Mouse (Mus musculus) ES-E14 (cell line): ENCODE data around the gene 4930539E08Rik. TPM values are rescaled to one million over a fixed set of nuclear protein-coding genes. Genes with fewer than 3 reads are reported as not detected.

ENCODE experiments used
- DNase-seq: peaks from one replicate; pipeline ENCODE4 v3.0.0-alpha.2; 2013; ENCODE audit warnings: low read depth, low spot score
- H3K27ac ChIP-seq: 2 replicates; pipeline ENCODE4 v1.5.1; 2012; ENCODE audit warnings: low read depth, mild to moderate bottlenecking, low read length, moderate library complexity, mixed read lengths; ENCODE audit not compliant: poor library complexity, insufficient read depth, severe bottlenecking
- H3K36me3 ChIP-seq: 2 replicates; pipeline ENCODE4 v1.6.1; 2012; ENCODE audit warnings: mild to moderate bottlenecking, low read length, moderate library complexity, mixed read lengths; ENCODE audit not compliant: control insufficient read depth, poor library complexity, insufficient read depth, severe bottlenecking
- H3K4me1 ChIP-seq, 2 experiments: fragments of 150-350 bp in 1 of 2; sonication (generic) in 1 of 2; 2 replicates each; pipeline ENCODE4 v1.6.1; 2012; ENCODE audit warnings: low read length in 2 of 2, mild to moderate bottlenecking in 1 of 2, mixed read lengths in 1 of 2; ENCODE audit not compliant: control insufficient read depth in 2 of 2, insufficient read depth in 2 of 2, poor library complexity in 1 of 2
- H3K4me3 ChIP-seq, 2 experiments: fragments of 150-350 bp in 1 of 2; sonication (generic) in 1 of 2; 2 replicates each; pipeline ENCODE4 v1.5.1; 2012; ENCODE audit warnings: low read length in 2 of 2, low read depth in 1 of 2, mild to moderate bottlenecking in 1 of 2, mixed read lengths in 1 of 2; ENCODE audit not compliant: insufficient read depth in 1 of 2, poor library complexity in 1 of 2, severe bottlenecking in 1 of 2
- H3K9ac ChIP-seq: 2 replicates; pipeline ENCODE4 v1.6.1; 2012; ENCODE audit warnings: low read depth, mild to moderate bottlenecking, low read length, mixed read lengths; ENCODE audit not compliant: poor library complexity, insufficient read depth, severe bottlenecking
- H3K9me3 ChIP-seq: fragments of 150-350 bp; sonication (generic); 2 replicates; pipeline ENCODE4 v1.6.1; 2012; ENCODE audit warnings: low read depth, mild to moderate bottlenecking, low read length; ENCODE audit not compliant: control insufficient read depth, insufficient read depth
- CHD2 ChIP-seq: IDR thresholded peaks from 2 replicates; pipeline ENCODE4 v1.6.1; 2014; ENCODE audit warnings: mild to moderate bottlenecking, low read depth, low read length, inconsistent platforms
- HCFC1 ChIP-seq: IDR thresholded peaks from 2 replicates; pipeline ENCODE4 v1.6.1; 2012; ENCODE audit warnings: low read length, inconsistent platforms, borderline replicate concordance; ENCODE audit not compliant: insufficient read depth
- MAFK ChIP-seq: IDR thresholded peaks from 2 replicates; pipeline ENCODE4 v1.6.1; 2014; ENCODE audit warnings: mild to moderate bottlenecking, low read depth, low read length, inconsistent platforms; ENCODE audit not compliant: insufficient read depth
- ZC3H11A ChIP-seq: IDR thresholded peaks from 2 replicates; pipeline ENCODE4 v1.6.1; 2012; ENCODE audit warnings: low read depth, mild to moderate bottlenecking, inconsistent platforms, low read length, borderline replicate concordance
- ZNF384 ChIP-seq: IDR thresholded peaks from 2 replicates; pipeline ENCODE4 v1.6.1; 2012; ENCODE audit warnings: low read depth, low read length, inconsistent platforms
- in situ Hi-C, 2 experiments: fragments of 600-800 bp; cut with MboI; formaldehyde crosslinking; loops; one replicate each; pipeline ENCODE4 v1.15.1; 2025; ENCODE audit warnings: low sequenced_read_pairs in 2 of 2, inconsistent platforms in 1 of 2; ENCODE audit not compliant: unreplicated experiment in 2 of 2
- total RNA-seq: library from RNA; depleted of rRNA; stranded (reverse); fragments of 300-350 nt; gene quantifications from 2 replicates; pipeline ENCODE4 v1.2.3, GENCODE M21; 2012

The 4930539E08Rik gene
- total RNA-seq, 1 experiment: 1.2 TPM

DNA sequence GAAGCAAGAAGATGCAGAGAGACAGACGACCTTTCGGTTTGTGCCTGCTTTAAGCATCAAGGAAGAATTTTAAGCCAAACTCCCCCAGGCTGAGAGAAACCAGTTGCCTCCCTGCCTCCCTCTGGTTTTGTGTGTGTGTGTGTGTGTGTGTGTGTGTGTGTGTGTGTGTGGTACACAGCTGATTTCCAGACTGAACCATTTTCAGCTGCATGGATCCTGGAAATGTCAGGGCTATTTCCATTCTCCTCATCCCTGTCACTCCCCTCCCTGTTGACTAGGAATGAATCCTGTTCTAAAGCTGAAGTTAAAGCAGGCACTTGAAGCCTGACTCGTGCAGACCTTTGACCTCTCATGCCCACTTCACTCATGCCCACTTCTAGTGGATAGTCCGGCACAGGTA, 40.9 kb downstream of the 4930539E08Rik start:
- H3K27ac ChIP-seq: no peak overlapping the region
- no peaks in the 10 kb centered on the region for H3K9me3 ChIP-seq
- no peak overlapping the region for H3K4me3 ChIP-seq
- no peak for DNase-seq
- no peak overlapping the region for H3K9ac ChIP-seq
- in situ Hi-C loops: no loop called here
- no peak for TF ChIP-seq ZC3H11A
- no peak for TF ChIP-seq ZNF384
- TF ChIP-seq CHD2: no peak
- no peak for TF ChIP-seq HCFC1
- TF ChIP-seq MAFK: no peak
- 0 out of 4 replicates have a peak, but pooled peaks cover 0 to 1% of the 10 kb centered on the region in 2 experiments for H3K4me1 ChIP-seq
- H3K36me3 ChIP-seq: no peaks in the 10 kb centered on the region

DNA sequence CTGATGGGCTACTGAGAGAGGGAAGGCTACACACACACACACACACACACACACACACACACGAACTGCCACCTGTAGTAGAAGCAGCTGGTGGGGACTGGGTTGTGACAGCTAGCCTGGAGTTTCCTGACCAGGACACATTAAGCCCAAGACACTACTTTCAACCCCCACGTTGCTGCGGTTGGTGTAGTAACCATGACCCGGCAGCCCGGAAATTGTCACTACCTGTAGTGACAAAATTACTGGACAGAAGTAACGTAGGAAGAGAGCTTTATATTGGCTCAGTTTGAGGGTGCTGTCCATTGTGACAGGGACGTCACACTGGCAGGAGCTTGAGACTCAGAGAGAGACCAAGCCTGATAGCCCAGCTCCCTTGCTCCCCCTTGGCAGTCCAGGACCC, 42.8 kb downstream of the 4930539E08Rik start:
- Histone ChIP-seq H3K9me3 (no peaks in the 10 kb centered on the region), H3K9ac (no peak overlapping the region), H3K27ac (no peak overlapping the region), H3K4me3 (no peak overlapping the region), H3K36me3 (no peaks in the 10 kb centered on the region), H3K4me1 (0 out of 4 replicates have a peak, but pooled peaks cover 0 to 1% of the 10 kb centered on the region in 2 experiments)
- TF ChIP-seq CHD2: no peak
- TF ChIP-seq ZC3H11A: no peak
- no peak for TF ChIP-seq HCFC1
- no peak for TF ChIP-seq MAFK
- no peak for TF ChIP-seq ZNF384
- in situ Hi-C loops: no loop called here
- DNase-seq: no peak

DNA sequence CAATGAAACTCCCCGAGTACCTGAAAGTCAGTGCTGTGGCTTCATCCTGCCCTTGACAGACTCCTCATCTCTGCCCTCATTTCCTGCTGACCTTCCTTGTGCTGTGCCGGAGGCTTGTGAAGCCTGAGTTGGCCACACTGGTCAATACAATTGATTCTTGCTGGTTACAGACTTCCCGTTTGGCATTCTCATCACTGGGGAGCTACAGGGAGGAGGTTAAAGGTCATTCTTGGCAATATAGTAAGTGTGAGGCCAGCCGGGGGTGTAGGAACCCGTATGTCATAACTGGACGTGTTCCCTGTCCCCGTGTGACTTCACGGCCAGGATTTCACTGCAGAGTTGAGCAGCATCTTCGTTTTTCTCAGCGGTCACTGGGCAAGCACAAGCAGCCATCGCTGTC, 43.3 kb downstream of the 4930539E08Rik start:
- no peak overlapping the region for H3K4me3 ChIP-seq
- 0 out of 4 replicates have a peak, but pooled peaks cover 0 to 1% of the 10 kb centered on the region in 2 experiments for H3K4me1 ChIP-seq
- no peak overlapping the region for H3K9ac ChIP-seq
- H3K27ac ChIP-seq: no peak overlapping the region
- H3K9me3 ChIP-seq: no peaks in the 10 kb centered on the region
- in situ Hi-C loops: no loop called here
- no peak for DNase-seq
- no peak for TF ChIP-seq MAFK
- no peak for TF ChIP-seq ZC3H11A
- TF ChIP-seq CHD2: no peak
- no peak for TF ChIP-seq ZNF384
- TF ChIP-seq HCFC1: no peak
- H3K36me3 ChIP-seq: no peaks in the 10 kb centered on the region

DNA sequence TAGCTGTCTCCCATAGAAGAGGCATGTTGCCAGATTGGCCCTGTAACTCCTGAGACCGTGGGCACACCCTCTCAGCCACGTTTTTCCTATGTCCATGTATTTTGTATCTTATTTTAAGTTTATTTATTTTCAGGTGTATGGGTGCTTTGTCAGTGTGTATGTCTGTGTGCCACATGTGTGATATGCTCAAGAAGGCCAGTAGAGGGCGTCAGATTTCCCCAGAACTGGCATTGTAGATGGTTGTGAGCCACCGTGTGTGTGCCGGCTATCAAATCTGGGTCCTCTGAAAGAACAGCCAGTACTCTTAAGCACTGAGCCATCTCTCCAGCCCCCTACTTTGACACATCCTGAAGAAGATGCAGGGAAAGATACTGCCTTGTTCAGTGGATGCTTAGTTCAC, 44.7 kb downstream of the 4930539E08Rik start:
- Histone ChIP-seq H3K4me1 (no peaks in the 10 kb centered on the region), H3K9ac (no peak overlapping the region), H3K36me3 (no peaks in the 10 kb centered on the region), H3K9me3 (no peaks in the 10 kb centered on the region), H3K27ac (no peak overlapping the region), H3K4me3 (no peak overlapping the region)
- no peak for TF ChIP-seq CHD2
- DNase-seq: no peak
- in situ Hi-C loops: no loop called here

DNA sequence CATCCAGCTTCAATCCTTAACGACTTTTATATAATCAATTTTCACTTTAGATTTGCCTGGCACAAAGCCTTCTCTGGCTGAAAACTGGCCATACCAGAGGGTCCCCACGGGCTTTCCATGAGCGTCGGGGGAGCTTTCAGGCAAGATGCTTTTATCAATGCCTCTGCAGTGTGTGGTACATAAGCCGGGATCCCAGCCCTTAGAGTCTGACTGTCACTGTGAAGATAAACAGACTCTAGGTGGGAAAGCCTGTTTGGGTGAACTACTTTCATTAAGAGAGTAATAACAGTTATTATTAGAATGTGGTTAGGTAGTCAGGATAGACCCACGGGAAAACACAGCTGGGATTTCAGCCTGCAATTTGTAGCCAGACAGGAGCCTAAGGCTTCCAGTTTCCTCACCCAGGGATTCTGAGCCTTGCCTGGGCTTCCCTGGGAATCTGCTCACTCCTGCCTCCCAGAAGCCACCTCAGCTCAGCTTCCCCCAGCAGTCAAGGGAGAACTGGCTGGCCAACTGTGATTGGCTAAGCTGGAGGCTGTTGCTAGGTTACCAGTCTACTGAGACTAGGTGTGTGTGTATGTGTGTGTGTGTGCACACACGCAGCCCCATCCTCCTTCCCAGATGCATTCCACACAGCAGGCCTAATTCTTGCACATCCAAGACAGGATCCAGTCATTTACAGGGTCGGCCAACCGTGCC, 45.6 kb downstream of the 4930539E08Rik start:
- Histone ChIP-seq H3K9me3 (no peaks in the 10 kb centered on the region), H3K36me3 (no peaks in the 10 kb centered on the region), H3K27ac (no peak overlapping the region), H3K4me3 (no peak overlapping the region), H3K4me1 (peaks cover 0 to 2% of the 10 kb centered on the region in 2 experiments; a peak in 2 of 4 replicates), H3K9ac (no peak overlapping the region)
- no peak for TF ChIP-seq MAFK
- no peak for TF ChIP-seq CHD2
- no peak for TF ChIP-seq ZNF384
- TF ChIP-seq HCFC1: no peak
- TF ChIP-seq ZC3H11A: no peak
- no peak for DNase-seq
- in situ Hi-C loops: no loop called here
